Mouse (Mus musculus): ENCODE measurements at regions not wholly inside any gene's neighbourhood (a gene's known extent, or its start where the extent isn't known, plus 50 kb on each side); places are given as distances from the start of the nearest gene placed in this dataset.

- in situ Hi-C loops (cut with MboI, MseI) = loop anchor here (10.0 kb wide), 2 partner anchors 317 to 1327 kb away; no protein-coding TSS in a partner anchor
Measured at GRCm38 (mm10) chr13:97617511-97618189, 142.8 kb downstream of the Gm10260 start.

GRCm38 (mm10) chr13:97616919-97617318, 143.5 kb downstream of the Gm10260 start:
- in situ Hi-C loops (cut with MboI, MseI) = loop anchor here (10.0 kb wide), 2 partner anchors 318 to 1328 kb away; no protein-coding TSS in a partner anchor

DNA sequence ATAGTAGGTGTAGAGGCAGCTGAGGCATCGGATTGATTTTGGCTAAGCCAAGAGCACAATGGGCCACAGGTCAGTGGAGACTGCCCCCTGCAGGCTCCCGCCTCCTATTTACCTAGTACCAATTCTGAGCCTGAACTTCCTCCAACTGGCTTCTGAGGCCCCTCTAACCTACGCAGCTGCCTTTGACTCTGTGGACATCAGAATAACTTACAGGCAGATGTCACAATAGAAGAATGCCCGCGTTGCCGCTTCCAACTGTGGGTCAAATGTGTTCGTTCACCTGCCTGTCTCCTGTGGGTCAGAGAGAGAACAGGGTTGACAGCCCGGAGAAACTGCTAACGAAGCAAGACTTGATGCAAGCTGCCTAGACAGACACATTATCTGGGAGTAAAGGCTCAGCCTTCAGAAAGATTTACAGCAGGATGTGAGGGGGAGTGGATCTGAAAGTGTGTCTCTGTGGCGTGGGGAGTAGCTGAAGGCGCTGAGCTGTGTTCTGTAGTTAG, 153.2 kb downstream of the Gm10260 start:
- in situ Hi-C loops (cut with MboI, MseI) = no loop called here

- in situ Hi-C loops (cut with MboI, MseI) = no loop called here
Measured at GRCm38 (mm10) chr13:97604451-97604850, 156.0 kb downstream of the Gm10260 start.

- in situ Hi-C loops (cut with MboI, MseI) = no loop called here
Measured at GRCm38 (mm10) chr13:97601135-97601730, 159.2 kb downstream of the Gm10260 start.

DNA sequence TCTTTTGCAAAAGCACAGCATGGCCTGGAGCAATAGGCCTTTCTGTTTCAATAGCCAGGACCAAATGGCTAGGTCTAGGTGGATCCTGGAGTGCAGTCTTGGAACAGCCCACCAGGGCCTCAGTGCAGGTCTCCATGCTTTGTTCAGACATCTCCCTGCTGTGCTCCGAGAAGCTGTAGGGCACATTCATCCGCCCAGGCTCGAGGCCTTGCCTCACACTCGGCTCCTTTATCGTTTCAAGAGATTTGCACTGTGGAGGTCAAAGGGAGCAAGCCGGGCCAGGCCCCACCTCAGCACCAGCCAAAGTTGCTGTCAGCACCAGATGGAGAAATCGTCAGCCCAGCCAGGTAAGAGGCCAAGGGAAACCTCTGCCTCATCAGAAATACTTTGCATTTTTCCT, 160.3 kb downstream of the Gm10260 start:
- in situ Hi-C loops (cut with MboI, MseI) = no loop called here

GRCm38 (mm10) chr13:97598507-97599431, 161.7 kb downstream of the Gm10260 start:
- in situ Hi-C loops (cut with MboI, MseI) = loop anchor here (5.0 kb wide), 1 partner anchor 366 kb away; no protein-coding TSS in a partner anchor

DNA sequence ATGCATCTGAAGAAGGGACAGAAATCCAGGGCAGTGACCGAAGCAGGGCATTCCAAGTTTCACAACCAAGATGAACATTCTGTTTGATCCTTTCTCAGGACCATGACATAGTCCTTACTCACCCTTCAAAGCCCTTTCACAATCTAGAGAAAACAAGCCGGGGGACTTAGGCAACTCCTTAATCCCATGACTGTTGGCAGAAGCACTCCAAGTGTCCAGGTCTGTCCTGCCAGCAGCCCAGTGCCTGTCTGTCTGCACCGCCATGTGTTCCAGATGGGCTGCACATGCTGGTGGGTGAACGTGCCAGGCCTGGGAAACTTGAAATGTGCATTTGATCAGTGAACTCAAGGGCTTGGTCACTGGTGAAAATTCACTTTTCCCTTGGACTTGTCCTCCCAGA, 165.6 kb downstream of the Gm10260 start:
- in situ Hi-C loops (cut with MboI, MseI) = loop anchor here (5.0 kb wide), 1 partner anchor 363 kb away; no protein-coding TSS in a partner anchor

DNA sequence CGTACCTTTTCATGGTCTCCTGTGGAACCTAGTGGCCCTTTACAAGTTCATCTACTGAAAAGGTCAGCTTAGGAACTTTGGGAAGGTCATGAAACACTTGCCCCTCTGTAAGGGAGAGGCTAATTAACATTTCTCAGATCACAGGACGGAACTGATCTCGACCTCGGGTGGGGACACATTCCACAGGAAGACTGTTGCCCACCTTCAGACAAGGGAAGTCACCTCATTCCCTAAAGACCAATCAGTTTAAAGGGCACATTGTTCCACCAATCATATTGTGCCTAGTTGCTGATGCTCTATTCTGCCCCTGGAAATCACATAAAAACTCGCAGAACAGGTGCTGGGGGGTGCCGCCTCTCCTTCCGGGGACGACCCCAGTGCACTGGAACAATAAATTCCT, 170.8 kb downstream of the Gm10260 start:
- in situ Hi-C loops (cut with MboI, MseI) = no loop called here

DNA sequence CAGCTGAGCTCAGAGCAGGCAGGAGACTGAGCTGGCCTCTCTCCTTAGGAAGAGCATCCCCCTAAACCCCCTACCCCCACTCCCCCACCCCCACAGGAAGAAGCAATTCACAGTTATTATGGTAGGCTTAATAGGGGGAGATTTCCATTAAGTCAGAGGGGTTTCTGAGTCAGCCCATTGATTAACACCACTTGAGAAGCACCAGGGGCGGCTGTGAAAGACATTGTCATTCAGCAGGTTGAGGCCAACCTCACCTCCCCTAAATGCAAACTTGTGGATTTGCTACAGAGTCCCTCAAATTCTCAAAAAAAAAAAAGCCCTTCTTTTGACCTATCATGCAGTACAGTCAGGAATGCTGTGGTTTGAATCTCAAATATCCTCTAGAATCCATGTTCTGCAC, 172.3 kb downstream of the Gm10260 start:
- in situ Hi-C loops (cut with MboI, MseI) = no loop called here

GRCm38 (mm10) chr13:97587088-97587487, 173.3 kb downstream of the Gm10260 start:
- in situ Hi-C loops (cut with MboI, MseI) = no loop called here

- in situ Hi-C loops (cut with MboI, MseI) = no loop called here
Measured at GRCm38 (mm10) chr13:97584045-97584444, 176.4 kb downstream of the Gm10260 start.

- in situ Hi-C loops (cut with MboI, MseI) = no loop called here
Measured at GRCm38 (mm10) chr13:97581380-97581779, 179.1 kb downstream of the Gm10260 start.

DNA sequence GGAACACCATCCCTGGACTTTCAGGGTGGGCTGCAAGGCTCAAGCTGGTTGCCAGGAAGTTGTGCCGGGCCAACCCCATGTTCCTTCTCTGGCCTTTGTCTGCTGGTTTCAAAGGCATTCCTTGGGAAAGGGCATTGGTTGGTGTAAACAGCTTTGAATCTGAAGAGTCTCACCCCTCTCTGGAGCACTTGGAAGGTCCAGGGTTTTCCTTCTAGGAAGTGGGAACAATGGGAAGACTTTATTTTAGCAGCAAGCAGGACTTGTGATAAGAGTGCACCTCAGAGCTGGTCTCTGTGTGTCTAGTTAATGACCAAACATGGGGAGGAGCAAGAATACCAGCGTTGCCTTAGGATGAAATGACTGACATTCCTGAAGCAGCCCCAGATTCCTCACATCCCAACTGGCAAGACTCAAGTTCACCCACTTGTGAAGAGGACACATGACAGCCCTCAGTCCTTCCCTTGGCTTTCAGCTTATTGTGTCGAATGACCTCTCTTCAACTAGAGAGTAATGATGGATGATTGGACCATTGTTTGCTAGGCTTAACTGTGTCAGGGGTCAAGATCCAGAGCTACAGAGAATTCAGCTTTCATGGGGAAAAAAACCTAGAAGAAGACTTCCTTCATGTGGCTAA, 180.1 kb downstream of the Gm10260 start:
- in situ Hi-C loops (cut with MboI, MseI) = no loop called here

GRCm38 (mm10) chr13:97578595-97578994, 181.8 kb downstream of the Gm10260 start:
- in situ Hi-C loops (cut with MboI, MseI) = no loop called here

GRCm38 (mm10) chr13:97577081-97577785, 183.2 kb downstream of the Gm10260 start:
- in situ Hi-C loops (cut with MboI, MseI) = no loop called here

- in situ Hi-C loops (cut with MboI, MseI) = no loop called here
Measured at GRCm38 (mm10) chr13:97573601-97574000, 186.8 kb downstream of the Gm10260 start.

DNA sequence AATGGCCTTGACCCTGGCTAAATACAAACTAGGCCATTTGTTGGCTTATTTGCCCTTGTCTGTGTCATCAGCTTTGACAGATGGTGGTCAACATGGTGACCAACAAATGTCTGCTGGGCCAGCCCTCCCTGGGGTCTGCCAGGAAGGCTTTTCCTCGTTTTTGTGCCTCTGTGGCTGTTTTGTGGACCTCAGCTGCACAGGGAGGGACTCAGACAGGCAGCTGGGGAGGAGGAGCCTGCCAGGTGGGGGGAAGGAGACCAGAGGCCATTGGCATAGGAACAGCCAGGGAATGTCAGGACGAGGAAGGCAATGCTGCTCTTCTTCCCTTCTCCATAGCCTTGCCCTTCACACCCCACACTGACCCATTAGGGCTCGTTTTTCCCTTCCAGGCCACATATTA, 188.1 kb downstream of the Gm10260 start:
- in situ Hi-C loops (cut with MboI, MseI) = no loop called here

DNA sequence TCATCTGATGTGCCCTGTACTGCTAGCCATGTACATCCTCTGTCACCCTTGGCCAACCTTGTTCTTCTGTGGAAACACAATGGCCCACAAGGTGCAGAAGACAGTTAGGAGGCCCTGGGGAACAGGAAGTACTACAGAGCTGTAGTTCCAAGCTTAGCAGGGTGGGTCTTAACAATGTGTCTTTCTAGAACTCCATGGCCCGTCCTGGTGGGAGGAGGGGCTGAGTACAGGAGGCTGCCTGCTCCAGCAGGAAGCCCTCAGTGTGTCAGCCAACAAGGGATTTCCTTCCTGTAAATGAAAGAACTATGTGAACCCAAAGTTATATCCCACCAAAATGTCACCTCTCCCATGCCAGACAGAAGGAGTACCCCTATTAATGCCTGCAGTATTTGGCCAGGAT, 190.4 kb downstream of the Gm10260 start:
- in situ Hi-C loops (cut with MboI, MseI) = no loop called here

- in situ Hi-C loops (cut with MboI, MseI) = no loop called here
Measured at GRCm38 (mm10) chr13:97567632-97568031, 192.8 kb downstream of the Gm10260 start.

DNA sequence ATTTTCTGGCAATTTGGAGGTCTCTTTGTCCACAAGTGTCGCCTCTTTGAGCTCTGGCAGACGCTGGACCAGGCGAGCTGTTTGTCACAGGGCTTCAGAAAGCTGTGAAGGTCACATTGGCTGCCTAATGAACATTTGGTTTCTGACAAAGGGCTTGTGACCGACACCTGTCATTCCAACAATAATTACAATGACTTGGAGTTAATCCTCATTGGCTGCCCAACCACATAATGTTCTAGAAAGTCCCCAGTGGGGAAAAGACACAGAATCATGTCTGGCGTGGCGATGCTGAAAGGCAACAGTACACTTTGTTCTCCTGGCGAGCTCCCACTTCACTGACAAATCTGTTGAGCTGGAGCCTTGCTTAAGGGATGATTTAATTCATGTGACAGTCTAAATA, 194.4 kb downstream of the Gm10260 start:
- in situ Hi-C loops (cut with MboI, MseI) = no loop called here
